Mouse (Mus musculus): ENCODE measurements around the gene Slc9a3r1. TPM values are rescaled to one million over a fixed set of nuclear protein-coding genes. Genes with fewer than 3 reads are reported as not detected.

The Slc9a3r1 gene
- polyA plus RNA-seq, 1 experiment from 2014 or later: 98.7 TPM

DNA sequence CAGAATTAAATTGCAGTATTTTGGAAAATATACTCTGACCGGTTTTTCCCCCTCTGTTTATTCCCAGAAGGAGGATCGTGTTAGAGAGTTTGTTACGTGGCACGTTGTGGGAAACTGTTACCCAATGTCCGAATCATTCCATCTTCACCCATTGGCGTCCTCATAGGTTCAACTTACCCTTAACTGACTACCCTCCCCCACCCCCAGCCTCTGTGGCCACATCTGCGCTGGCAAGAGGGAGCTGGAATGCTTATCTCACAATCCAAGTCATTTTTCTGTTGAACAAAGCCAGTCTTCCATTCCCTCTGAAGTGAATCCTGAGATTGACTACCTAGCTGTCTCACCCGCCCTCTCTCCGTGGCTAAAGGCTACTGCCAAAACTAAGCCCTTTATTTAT lies 938 bp upstream of the Slc9a3r1 start:
- DNase-seq (ENCODE audit: low read depth, low spot score): no peak
- no peak for ATAC-seq
- in situ Hi-C loops (cut with MboI; ENCODE audit: low pct_unique_long_range_greater_than_20kb): no loop called here

DNA sequence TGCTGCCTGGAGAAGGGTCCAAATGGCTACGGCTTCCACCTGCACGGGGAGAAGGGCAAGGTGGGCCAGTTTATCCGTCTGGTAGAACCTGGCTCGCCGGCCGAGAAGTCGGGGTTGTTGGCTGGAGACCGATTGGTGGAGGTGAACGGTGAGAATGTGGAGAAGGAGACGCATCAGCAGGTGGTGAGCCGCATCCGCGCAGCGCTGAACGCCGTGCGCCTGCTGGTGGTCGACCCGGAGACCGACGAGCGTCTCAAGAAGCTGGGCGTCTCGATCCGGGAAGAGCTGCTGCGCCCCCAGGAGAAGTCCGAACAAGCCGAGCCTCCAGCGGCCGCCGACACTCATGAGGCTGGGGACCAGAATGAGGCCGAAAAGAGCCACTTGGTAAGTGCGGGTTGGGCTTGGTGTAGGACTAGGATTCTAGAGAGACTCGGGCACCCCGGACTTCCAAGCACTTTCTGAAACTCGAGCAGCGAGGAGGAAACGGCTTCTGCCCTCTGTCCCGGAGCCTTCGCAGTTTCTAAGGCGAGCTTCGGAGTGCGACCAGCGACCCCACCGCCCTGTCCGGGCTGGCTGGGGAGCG lies 518 bp downstream of the Slc9a3r1 start:
- no peak for TF ChIP-seq CTCF (IDR thresholded peaks at IDR 0.05)
- DNase-seq (ENCODE audit: low read depth, low spot score): no peak
- no peak for ATAC-seq

More for the DNA sequence above, 938 bp upstream of the Slc9a3r1 start:
- ChIA-PET CTCF (interaction anchor here (0.9 to 6.3 kb wide), 5 partner anchors 9 to 27 kb away, joined by 3 to 74 read pairs (median 4); no protein-coding TSS in a partner anchor), POLR2A (interaction anchor here (0.7 to 2.9 kb wide), 3 partner anchors 20 to 24 kb away, joined by 4 to 16 read pairs (median 10); no protein-coding TSS in a partner anchor)
- H3K27me3 ChIP-seq: no peaks in the 10 kb centered on the region
- TF ChIP-seq CTCF (IDR thresholded peaks at IDR 0.05): no peak

DNA sequence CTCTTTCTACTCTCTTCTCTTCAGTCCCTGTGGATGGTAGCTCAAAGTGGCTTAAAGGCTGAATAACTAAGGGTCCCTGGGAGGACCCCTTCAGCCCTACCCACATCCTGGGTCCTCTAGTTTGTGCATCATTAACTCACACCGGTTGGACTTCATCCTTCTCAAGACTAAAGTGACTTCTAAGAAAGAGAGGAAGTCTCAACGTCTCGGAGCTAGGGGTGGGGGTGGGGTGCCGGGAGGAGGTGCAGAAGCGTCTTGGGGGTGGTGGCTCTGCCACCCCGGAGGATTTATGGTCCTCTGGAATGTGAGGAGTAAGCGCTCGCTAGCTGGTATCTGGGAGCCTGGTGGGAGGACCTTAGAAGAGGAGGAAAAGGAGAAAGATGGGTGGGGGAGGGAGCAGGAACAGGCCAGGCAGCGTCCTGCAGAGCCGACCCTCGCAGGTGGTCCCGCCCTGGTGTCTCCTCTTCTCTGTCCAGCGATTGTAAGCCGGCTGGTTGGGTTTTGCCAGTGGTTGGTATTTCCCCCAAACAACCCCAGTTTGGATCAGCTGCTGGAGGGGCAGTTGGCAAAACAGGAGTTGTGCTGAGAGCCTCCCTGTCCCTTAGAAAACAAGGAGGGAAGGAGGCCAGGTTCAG lies 1.3 kb downstream of the Slc9a3r1 start:
- DNase-seq (ENCODE audit: low read depth, low spot score) (no peak), ATAC-seq (peak; percentile 36)
- TF ChIP-seq CTCF (IDR thresholded peaks at IDR 0.05): no peak
- in situ Hi-C loops (cut with MboI; ENCODE audit: low pct_unique_long_range_greater_than_20kb): no loop called here
- POLR2A ChIA-PET: interaction anchor here (0.6 to 2.4 kb wide), 7 partner anchors 14 to 1429 kb away, joined by 3 to 10 read pairs (median 5); partner anchors contain the start of genes Nat9 and Tmem104
- no peaks in the 10 kb centered on the region for H3K27me3 ChIP-seq
- CTCF ChIA-PET: interaction anchor here (1.7 to 6.3 kb wide), 2 partner anchors 14 to 20 kb away, joined by 4 to 74 read pairs; no protein-coding TSS in a partner anchor

More for the DNA sequence above, 518 bp downstream of the Slc9a3r1 start:
- ChIA-PET CTCF (interaction anchor here (1.7 to 6.3 kb wide), 3 partner anchors 15 to 25 kb away, joined by 4 to 74 read pairs (median 6); no protein-coding TSS in a partner anchor), POLR2A (interaction anchor here (0.8 to 2.4 kb wide), 8 partner anchors 9 to 46 kb away, joined by 3 to 10 read pairs (median 4); partner anchors contain the start of genes Nat9 and Tmem104)
- H3K27me3 ChIP-seq: no peaks in the 10 kb centered on the region
- in situ Hi-C loops (cut with MboI; ENCODE audit: low pct_unique_long_range_greater_than_20kb): no loop called here

DNA sequence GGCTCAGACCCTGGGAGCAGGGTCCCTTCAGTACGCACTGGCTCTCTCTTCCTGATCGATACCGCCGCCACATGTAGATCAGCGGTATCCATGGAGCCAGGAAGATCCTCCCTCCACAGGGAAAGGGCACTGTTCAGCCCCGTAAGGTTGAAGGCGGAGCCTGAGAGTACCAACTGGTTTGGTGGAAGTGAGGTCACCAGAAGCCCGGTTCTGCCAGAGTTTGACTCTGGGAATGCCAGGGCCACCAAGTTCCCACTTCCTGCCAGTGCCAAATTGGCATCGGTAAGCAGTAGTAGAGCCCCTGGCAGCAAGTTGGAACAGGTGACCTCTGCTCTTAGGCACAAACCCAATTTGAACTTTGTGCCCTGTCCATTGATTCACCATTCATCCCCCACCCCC lies 1.8 kb downstream of the Slc9a3r1 start:
- TF ChIP-seq CTCF (IDR thresholded peaks at IDR 0.05): no peak
- ChIA-PET POLR2A (interaction anchor here (1.4 kb wide), 1 partner anchor 19 kb away, joined by 6 read pairs; no protein-coding TSS in a partner anchor), CTCF (interaction anchor here (1.7 to 6.3 kb wide), 2 partner anchors 14 to 19 kb away, joined by 4 to 74 read pairs; no protein-coding TSS in a partner anchor)
- DNase-seq (ENCODE audit: low read depth, low spot score) (no peak), ATAC-seq (peak; percentile 52)
- H3K27me3 ChIP-seq: no peaks in the 10 kb centered on the region
- in situ Hi-C loops (cut with MboI; ENCODE audit: low pct_unique_long_range_greater_than_20kb): no loop called here

DNA sequence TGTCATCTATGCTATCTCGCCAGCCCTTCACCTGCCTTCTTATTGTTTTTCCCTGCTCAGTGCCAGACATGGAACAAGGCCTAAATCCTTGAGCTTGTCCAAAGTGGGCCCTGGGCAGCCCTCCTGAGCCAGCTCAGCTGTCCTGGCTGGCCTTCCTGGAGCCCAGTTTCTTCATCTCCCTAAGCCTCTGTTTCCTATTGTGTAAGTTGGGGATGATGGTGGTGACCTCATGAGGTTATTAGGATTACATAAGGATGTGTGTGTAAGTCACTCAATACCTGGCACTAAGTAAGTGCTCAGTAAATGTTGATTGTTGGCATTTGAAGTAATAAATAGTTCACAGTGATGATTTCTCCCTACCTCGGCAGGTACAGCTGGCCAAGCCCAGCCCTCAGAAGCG lies 3.6 kb downstream of the Slc9a3r1 start:
- ChIA-PET POLR2A (interaction anchor here (1.3 kb wide), 1 partner anchor 15 kb away, joined by 3 read pairs; no protein-coding TSS in a partner anchor), CTCF (interaction anchor here (1.9 kb wide), 1 partner anchor 15 kb away, joined by 11 read pairs; no protein-coding TSS in a partner anchor)
- in situ Hi-C loops (cut with MboI; ENCODE audit: low pct_unique_long_range_greater_than_20kb): no loop called here
- TF ChIP-seq CTCF (IDR thresholded peaks at IDR 0.05): no peak
- ATAC-seq (no peak), DNase-seq (ENCODE audit: low read depth, low spot score) (no peak)
- no peaks in the 10 kb centered on the region for H3K27me3 ChIP-seq

DNA sequence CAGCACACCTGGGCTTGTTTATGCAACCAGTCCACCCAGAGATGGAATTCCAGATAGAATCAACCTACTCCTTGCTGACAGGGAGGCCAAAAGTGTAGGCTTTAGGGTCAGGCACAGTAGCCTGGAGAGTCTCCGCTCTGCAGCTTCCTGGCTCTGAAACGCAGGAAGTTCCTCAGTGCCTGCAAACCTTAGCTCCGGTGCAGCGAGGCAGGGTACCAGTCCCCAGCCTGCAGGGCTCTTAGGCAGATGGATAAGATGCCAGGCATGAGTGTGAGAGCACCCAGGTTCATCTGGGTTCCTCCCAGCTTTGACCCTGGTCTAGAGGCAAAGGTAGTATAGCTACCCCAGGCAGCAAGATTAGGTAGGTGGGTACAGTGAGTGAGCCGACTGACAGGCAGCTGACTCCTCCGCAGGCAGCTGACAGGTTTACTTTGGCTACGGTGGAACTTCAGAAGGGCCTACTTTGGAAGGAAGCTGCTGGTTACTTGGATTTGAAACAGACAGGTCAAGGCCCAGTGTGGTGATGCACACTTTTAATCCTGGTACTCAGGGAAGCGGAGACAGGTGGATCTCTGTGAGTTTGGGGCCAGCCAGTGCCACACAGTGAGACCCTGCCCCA lies 4.6 kb downstream of the Slc9a3r1 start:
- no peak for TF ChIP-seq CTCF (IDR thresholded peaks at IDR 0.05)
- no peak for ATAC-seq
- DNase-seq (ENCODE audit: low read depth, low spot score): no peak
- POLR2A ChIA-PET: interaction anchor here (1.3 kb wide), 1 partner anchor 14 kb away, joined by 3 read pairs; no protein-coding TSS in a partner anchor
- H3K27me3 ChIP-seq: no peaks in the 10 kb centered on the region
- CTCF ChIA-PET: interaction anchor here (1.9 kb wide), 1 partner anchor 14 kb away, joined by 11 read pairs; no protein-coding TSS in a partner anchor
- in situ Hi-C loops (cut with MboI; ENCODE audit: low pct_unique_long_range_greater_than_20kb): no loop called here

DNA sequence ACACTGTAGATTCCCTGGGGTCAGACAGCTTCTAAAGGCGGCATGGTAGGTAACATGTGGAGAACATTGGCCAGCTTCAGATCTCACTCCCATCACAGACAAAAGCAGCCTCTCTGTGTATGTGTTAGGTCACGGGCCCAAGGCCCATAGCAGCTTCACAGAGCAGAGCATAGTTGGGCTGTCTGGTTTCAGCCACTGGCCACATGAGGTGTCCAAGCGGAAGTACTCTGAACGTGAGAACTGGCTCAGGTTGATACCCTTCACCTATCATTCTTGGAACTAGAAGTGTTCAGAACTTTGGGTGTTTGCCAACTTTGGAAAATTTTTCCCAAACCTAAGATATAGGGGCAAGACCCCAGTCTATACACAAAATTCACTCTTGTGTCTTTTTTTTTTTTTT lies 6.3 kb downstream of the Slc9a3r1 start:
- in situ Hi-C loops (cut with MboI; ENCODE audit: low pct_unique_long_range_greater_than_20kb): no loop called here
- ATAC-seq (no peak), DNase-seq (ENCODE audit: low read depth, low spot score) (no peak)
- TF ChIP-seq CTCF (IDR thresholded peaks at IDR 0.05): no peak
- ChIA-PET POLR2A (no interaction called here), CTCF (no interaction called here)
- H3K27me3 ChIP-seq: no peaks in the 10 kb centered on the region

DNA sequence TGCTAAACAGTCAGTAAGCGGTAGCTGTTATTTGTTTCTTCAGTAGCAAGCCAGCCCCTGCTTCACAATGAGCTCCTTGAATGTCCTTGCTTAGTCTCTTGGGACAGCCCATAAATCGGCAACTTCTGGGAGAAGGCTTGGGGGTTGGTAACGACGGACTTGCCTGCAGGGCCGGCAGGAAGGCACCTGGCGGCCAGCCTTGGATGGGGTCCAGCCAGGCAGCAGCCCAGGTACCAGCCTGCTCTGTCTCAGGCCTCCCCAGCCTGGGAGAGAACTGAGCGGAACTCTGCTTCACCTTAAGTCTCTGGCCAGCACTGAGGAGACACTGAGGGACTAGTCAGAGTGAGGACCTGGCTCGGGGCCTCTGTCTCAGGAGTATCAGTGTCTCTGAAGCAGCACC lies 8.0 kb downstream of the Slc9a3r1 start:
- ATAC-seq: no peak
- CTCF ChIA-PET: interaction anchor here (1.5 kb wide), 1 partner anchor 11 kb away, joined by 5 read pairs; no protein-coding TSS in a partner anchor

DNA sequence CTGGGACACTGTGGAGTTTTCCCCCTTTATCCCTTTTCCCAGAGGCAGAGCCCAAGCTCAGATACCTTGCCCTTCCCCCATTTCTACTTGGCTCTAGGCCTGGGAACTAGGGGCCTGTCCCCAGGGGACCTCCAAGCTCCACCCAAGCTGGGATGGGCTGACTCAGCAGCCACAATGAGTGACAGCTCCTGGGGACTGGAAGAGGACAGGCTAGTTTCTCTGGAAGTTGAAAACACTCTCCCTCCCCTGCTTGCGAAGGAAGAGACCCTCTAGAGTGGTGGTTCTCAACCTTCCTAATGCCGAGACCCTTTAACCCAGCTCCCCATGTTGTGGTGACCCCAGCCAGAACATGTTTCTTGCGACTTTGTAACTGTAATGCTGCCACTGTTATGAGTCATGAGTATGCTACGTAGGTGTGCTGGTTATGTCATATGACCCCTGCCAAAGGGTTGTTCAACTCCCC lies 9.7 kb downstream of the Slc9a3r1 start:
- no peak for TF ChIP-seq CTCF (IDR thresholded peaks at IDR 0.05)
- no peaks in the 10 kb centered on the region for H3K27me3 ChIP-seq
- no peak for ATAC-seq
- CTCF ChIA-PET: interaction anchor here (0.6 to 1.5 kb wide), 3 partner anchors 9 to 14 kb away, joined by 3 to 4 read pairs (median 4); no protein-coding TSS in a partner anchor
- in situ Hi-C loops (cut with MboI; ENCODE audit: low pct_unique_long_range_greater_than_20kb): no loop called here
- no peak for DNase-seq (ENCODE audit: low read depth, low spot score)
- POLR2A ChIA-PET: interaction anchor here (1.1 kb wide), 1 partner anchor 10 kb away, joined by 3 read pairs; the partner anchor contains the start of gene Slc9a3r1

More for the DNA sequence above, 8.0 kb downstream of the Slc9a3r1 start:
- no peaks in the 10 kb centered on the region for H3K27me3 ChIP-seq
- POLR2A ChIA-PET: no interaction called here
- no peak for TF ChIP-seq CTCF (IDR thresholded peaks at IDR 0.05)
- in situ Hi-C loops (cut with MboI; ENCODE audit: low pct_unique_long_range_greater_than_20kb): no loop called here
- DNase-seq (ENCODE audit: low read depth, low spot score): no peak
